Mouse (Mus musculus): ENCODE results near the gene Tube1. TPM values are rescaled to one million over a fixed set of nuclear protein-coding genes. Genes with fewer than 3 reads are reported as not detected.
"Not testable (repeated sequence)": the region's sequence is repeated elsewhere in the genome, so short reads cannot be mapped to it uniquely, and the experiment has no call there.

The Tube1 gene
- polyA plus RNA-seq, 1 experiment from 2014 or later, result 2.8 TPM

- WGBS, result 23% methylated on average over 13 of the region's 13 CpGs
- no peak for ATAC-seq (ENCODE audit: low FRiP score, low TSS enrichment)
- no peaks in the 10 kb centered on the region for H3K36me3 ChIP-seq (ENCODE audit: control insufficient read depth, insufficient read depth, low read length)
Measured at GRCm38 (mm10) chr10:39173077-39173476, 39.3 kb downstream of the Tube1 start.

GRCm38 (mm10) chr10:39176981-39177380, 43.2 kb downstream of the Tube1 start:
- H3K4me3 ChIP-seq (ENCODE audit: low read depth, low read length), result no peak overlapping the region
- no peaks in the 10 kb centered on the region for H3K9me3 ChIP-seq (ENCODE audit: control insufficient read depth, low read length)
- no peaks in the 10 kb centered on the region for H3K36me3 ChIP-seq (ENCODE audit: control insufficient read depth, insufficient read depth, low read length)
- DNase-seq (ENCODE audit: low spot score), result no peak
- 46% methylated on average over 5 of the region's 5 CpGs for WGBS
- no peaks in the 10 kb centered on the region for H3K27me3 ChIP-seq (ENCODE audit: control insufficient read depth, insufficient read depth, low read length)
- H3K9ac ChIP-seq (ENCODE audit: low read length), result no peak overlapping the region
- no peak overlapping the region for H3K27ac ChIP-seq (replicated peaks)
- no peak for ATAC-seq (ENCODE audit: low FRiP score, low TSS enrichment)
- no peaks in the 10 kb centered on the region for H3K4me1 ChIP-seq (replicated peaks; ENCODE audit: control insufficient read depth, insufficient read depth)
- H3K4me2 ChIP-seq (replicated peaks; ENCODE audit: low read depth), result no peak overlapping the region
- TF ChIP-seq CTCF (IDR thresholded peaks at IDR 0.05; ENCODE audit: low read depth), result no peak
- no peak for TF ChIP-seq EP300 (optimal IDR thresholded peaks at IDR 0.05)

More at GRCm38 (mm10) chr10:39173077-39173476, 39.3 kb downstream of the Tube1 start:
- H3K4me2 ChIP-seq (replicated peaks; ENCODE audit: low read depth), result peak overlapping the region; percentile 32
- peak overlapping the region; percentile 31; the same call in 1 of the 2 replicates for H3K27ac ChIP-seq (replicated peaks)
- no peaks in the 10 kb centered on the region for H3K27me3 ChIP-seq (ENCODE audit: control insufficient read depth, insufficient read depth, low read length)
- H3K9me3 ChIP-seq (ENCODE audit: control insufficient read depth, low read length), result no peaks in the 10 kb centered on the region
- H3K9ac ChIP-seq (ENCODE audit: low read length), result no peak overlapping the region
- H3K4me3 ChIP-seq (ENCODE audit: low read depth, low read length), result peak overlapping the region; percentile 2; the same call in 1 of the 2 replicates
- TF ChIP-seq EP300 (optimal IDR thresholded peaks at IDR 0.05), result no peak
- TF ChIP-seq CTCF (IDR thresholded peaks at IDR 0.05; ENCODE audit: low read depth), result no peak
- H3K4me1 ChIP-seq (replicated peaks; ENCODE audit: control insufficient read depth, insufficient read depth), result no peaks in the 10 kb centered on the region
- peak; percentile 34 for DNase-seq (ENCODE audit: low spot score)

GRCm38 (mm10) chr10:39184864-39185544, 51.2 kb downstream of the Tube1 start:
- Histone ChIP-seq H3K9ac (ENCODE audit: low read length) (no peak overlapping the region), H3K27me3 (ENCODE audit: control insufficient read depth, insufficient read depth, low read length) (no peaks in the 10 kb centered on the region), H3K9me3 (ENCODE audit: control insufficient read depth, low read length) (no peaks in the 10 kb centered on the region), H3K4me2 (replicated peaks; ENCODE audit: low read depth) (no peak overlapping the region), H3K36me3 (ENCODE audit: control insufficient read depth, insufficient read depth, low read length) (no peaks in the 10 kb centered on the region), H3K27ac (replicated peaks) (no peak overlapping the region), H3K4me3 (ENCODE audit: low read depth, low read length) (no peak overlapping the region), H3K4me1 (replicated peaks; ENCODE audit: control insufficient read depth, insufficient read depth) (no peaks in the 10 kb centered on the region)
- no peak for DNase-seq (ENCODE audit: low spot score)
- ATAC-seq (ENCODE audit: low FRiP score, low TSS enrichment), result no peak
- WGBS, result 77% methylated on average over 8 of the region's 8 CpGs
- TF ChIP-seq CTCF (IDR thresholded peaks at IDR 0.05; ENCODE audit: low read depth), result no peak

DNA sequence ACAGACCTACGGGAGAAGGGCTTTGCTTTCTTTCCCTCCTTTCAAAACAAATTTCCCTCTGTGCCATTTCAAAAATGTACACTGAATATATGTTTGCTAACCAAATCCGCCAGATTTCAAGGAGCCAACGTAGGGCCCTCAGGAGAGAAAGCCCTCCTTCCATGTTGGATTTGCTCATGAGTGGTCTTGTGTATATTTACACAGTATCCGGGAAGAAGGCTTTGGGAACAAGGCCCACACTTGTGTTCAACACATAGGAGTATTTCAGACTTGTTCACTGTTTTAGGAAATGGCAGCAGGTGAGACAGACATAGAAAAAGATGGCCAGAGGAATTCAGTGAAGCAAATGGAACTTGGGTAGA, 51.8 kb downstream of the Tube1 start:
- ATAC-seq (ENCODE audit: low FRiP score, low TSS enrichment) (no peak), DNase-seq (ENCODE audit: low spot score) (no peak)
- Histone ChIP-seq H3K9ac (ENCODE audit: low read length) (no peak overlapping the region), H3K4me3 (ENCODE audit: low read depth, low read length) (no peak overlapping the region), H3K36me3 (ENCODE audit: control insufficient read depth, insufficient read depth, low read length) (no peaks in the 10 kb centered on the region), H3K9me3 (ENCODE audit: control insufficient read depth, low read length) (no peaks in the 10 kb centered on the region), H3K27ac (replicated peaks) (no peak overlapping the region), H3K4me2 (replicated peaks; ENCODE audit: low read depth) (no peak overlapping the region), H3K27me3 (ENCODE audit: control insufficient read depth, insufficient read depth, low read length) (no peaks in the 10 kb centered on the region), H3K4me1 (replicated peaks; ENCODE audit: control insufficient read depth, insufficient read depth) (no peaks in the 10 kb centered on the region)
- WGBS, result 63% methylated on average over 4 of the region's 4 CpGs
- TF ChIP-seq EP300 (optimal IDR thresholded peaks at IDR 0.05) (no peak), CTCF (IDR thresholded peaks at IDR 0.05; ENCODE audit: low read depth) (no peak)

GRCm38 (mm10) chr10:39192673-39193072, 58.9 kb downstream of the Tube1 start:
- no peaks in the 10 kb centered on the region for H3K9me3 ChIP-seq (ENCODE audit: control insufficient read depth, low read length)
- H3K36me3 ChIP-seq (ENCODE audit: control insufficient read depth, insufficient read depth, low read length), result no peaks in the 10 kb centered on the region
- ATAC-seq (ENCODE audit: low FRiP score, low TSS enrichment) (no peak), DNase-seq (ENCODE audit: low spot score) (no peak)
- H3K27me3 ChIP-seq (ENCODE audit: control insufficient read depth, insufficient read depth, low read length), result no peaks in the 10 kb centered on the region
- 95% methylated on average over 3 of the region's 3 CpGs for WGBS
- H3K9ac ChIP-seq (ENCODE audit: low read length), result no peak overlapping the region
- TF ChIP-seq EP300 (optimal IDR thresholded peaks at IDR 0.05) (no peak), CTCF (IDR thresholded peaks at IDR 0.05; ENCODE audit: low read depth) (no peak)
- no peak overlapping the region for H3K4me3 ChIP-seq (ENCODE audit: low read depth, low read length)
- H3K4me1 ChIP-seq (replicated peaks; ENCODE audit: control insufficient read depth, insufficient read depth), result no peaks in the 10 kb centered on the region
- no peak overlapping the region for H3K4me2 ChIP-seq (replicated peaks; ENCODE audit: low read depth)
- H3K27ac ChIP-seq (replicated peaks), result no peak overlapping the region

GRCm38 (mm10) chr10:39198216-39198615, 64.4 kb downstream of the Tube1 start:
- H3K36me3 ChIP-seq (ENCODE audit: control insufficient read depth, insufficient read depth, low read length); H3K27me3 ChIP-seq (ENCODE audit: control insufficient read depth, insufficient read depth, low read length); H3K27ac ChIP-seq (replicated peaks); ATAC-seq (ENCODE audit: low FRiP score, low TSS enrichment); DNase-seq (ENCODE audit: low spot score); H3K9ac ChIP-seq (ENCODE audit: low read length); H3K4me3 ChIP-seq (ENCODE audit: low read depth, low read length); H3K4me2 ChIP-seq (replicated peaks; ENCODE audit: low read depth); H3K4me1 ChIP-seq (replicated peaks; ENCODE audit: control insufficient read depth, insufficient read depth); H3K9me3 ChIP-seq (ENCODE audit: control insufficient read depth, low read length): not testable (repeated sequence)
- WGBS, result 93% methylated on average over 10 of the region's 11 CpGs

Other genes with a start within 250 kb of the Tube1 start
- gene Lama4, start 168.5 kb upstream of the Tube1 start, polyA plus RNA-seq (2015; fragmentation: Nextera tagmentation; extraction: Ambion mirVana), result 27.6 and 28.9 TPM in 2 replicates
- gene Fam229b, start 62 bp upstream of the Tube1 start, polyA plus RNA-seq (2015; fragmentation: Nextera tagmentation; extraction: Ambion mirVana), result 5.0 and 6.4 TPM in 2 replicates
- 0.10 and 0.18 TPM in 2 replicates for gene Ccn6, start 29.8 kb downstream of the Tube1 start, polyA plus RNA-seq (2015; fragmentation: Nextera tagmentation; extraction: Ambion mirVana)
- 12.5 and 12.6 TPM in 2 replicates for gene Fyn, start 234.9 kb downstream of the Tube1 start, polyA plus RNA-seq (2015; fragmentation: Nextera tagmentation; extraction: Ambion mirVana)